In the genomic region with DNA sequence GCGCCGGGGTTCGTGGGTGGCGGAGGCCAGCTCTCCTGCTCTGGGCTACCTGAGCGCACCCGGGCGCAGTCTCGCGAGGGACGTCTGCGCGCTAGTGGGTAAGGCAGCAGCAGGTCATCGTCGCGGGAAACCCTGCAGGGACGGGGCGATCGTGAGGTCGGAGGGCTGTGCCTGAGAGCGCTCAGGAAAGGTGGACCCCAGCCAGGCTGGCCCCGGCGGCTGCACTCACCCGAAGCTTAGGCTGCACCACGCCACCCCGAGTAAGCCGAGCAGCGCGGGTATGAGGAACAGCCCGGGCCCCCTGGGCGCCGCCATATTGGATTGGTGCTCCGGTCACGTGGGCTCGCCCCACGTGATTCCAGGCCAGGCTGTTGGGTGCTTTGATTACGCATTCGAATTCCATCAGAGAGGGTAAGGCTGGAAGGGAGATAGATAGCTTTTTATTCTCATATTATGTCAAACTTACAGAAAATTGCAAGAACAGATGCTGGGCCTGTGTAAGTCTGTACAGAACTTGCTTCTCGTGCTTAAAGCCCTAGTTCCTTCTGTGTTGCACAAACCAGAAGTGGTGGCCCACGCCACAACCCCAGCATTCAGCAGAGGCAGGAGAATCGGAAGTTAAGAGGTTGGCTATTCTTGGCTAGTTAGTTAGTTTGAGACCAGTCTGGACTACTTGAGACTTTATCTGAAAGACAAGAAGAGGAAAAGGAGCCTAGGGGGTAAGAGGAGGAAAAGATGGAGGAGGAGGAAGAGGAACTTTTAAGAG, we compare ENCODE assay signal across 8 mouse cellular contexts. TPM values are rescaled to one million over a fixed set of nuclear protein-coding genes. Genes with fewer than 3 reads are reported as not detected.
DNase-seq lines count a peak whose midpoint lies in the region; ATAC-seq and TF ChIP-seq lines count a peak whose summit lies in the region.

Gene Nagpa, minus strand, starts transcription at position 345 of the 766 bp plus-strand sequence.

- H3K27me3 ChIP-seq in hindbrain, embryonic 16.5 days (replicated peaks; ENCODE audit: control insufficient read depth, insufficient read depth, low read length): no peaks in the 10 kb centered on the region

- H3K9ac ChIP-seq in hindbrain, embryonic 16.5 days (ENCODE audit: low read depth, low read length): peak within 1 kb of the TSS; percentile 76

- peak within 1 kb of the TSS; percentile 94 for H3K4me3 ChIP-seq in gastrocnemius, adult 2 months
- peak within 1 kb of the TSS; percentile 87 for H3K4me3 ChIP-seq in hindbrain, embryonic 16.5 days (ENCODE audit: low read length)

- intact Hi-C loops in gastrocnemius, adult 2 months (cut with DNase I): loop anchor here (2.0 kb wide), 1 partner anchor 39 kb away; no protein-coding TSS in a partner anchor

- H3K4me2 ChIP-seq in hindbrain, embryonic 16.5 days (ENCODE audit: low read length): peak within 1 kb of the TSS; percentile 97

- WGBS in hindbrain, embryonic 16.5 days: 5% methylated on average over 34 of the region's 40 CpGs

- H3K36me3 ChIP-seq in hindbrain, embryonic 16.5 days (ENCODE audit: control insufficient read depth, insufficient read depth, low read length): peaks cover 5% of the 10 kb centered on the region; the same call in 1 of the 2 replicates

- no peaks in the 10 kb centered on the region for H3K9me3 ChIP-seq in hindbrain, embryonic 16.5 days (ENCODE audit: control insufficient read depth, low read length)

- TF ChIP-seq CTCF in gastrocnemius, adult 2 months (IDR thresholded peaks at IDR 0.05): no peak

- DNase-seq in gastrocnemius, adult 2 months: peak; percentile 89
- peak; percentile 77 for DNase-seq in left cerebral cortex, adult 11 months (ENCODE audit: low spot score)
- peak; percentile 91 for DNase-seq in lung, postnatal 36 days
- peak; percentile 93 for DNase-seq in retina, postnatal 1 day
- peak; percentile 67 to 78 for DNase-seq in urinary bladder, adult 18-20 months (ENCODE audit: low spot score in 2 of 2)

- peaks cover 2% of the 10 kb centered on the region for H3K4me1 ChIP-seq in hindbrain, embryonic 16.5 days (ENCODE audit: control insufficient read depth, insufficient read depth, low read depth, low read length)

- peak; percentile 85 for ATAC-seq in activated CD4-positive, CD25-positive, alpha-beta regulatory T cell, adult 4 months
- peak; percentile 79 for ATAC-seq in common myeloid progenitor, adult 5-6 weeks (replicated peaks; ENCODE audit: low read depth, poor library complexity, severe bottlenecking)
- ATAC-seq in hindbrain, embryonic 16.5 days: peak; percentile 94

- H3K27ac ChIP-seq in gastrocnemius, adult 2 months: peak within 1 kb of the TSS; percentile 83
- H3K27ac ChIP-seq in hindbrain, embryonic 16.5 days (ENCODE audit: low read depth, low read length): no peak within 1 kb of the TSS

RNA-seq across cellular contexts. Expression of gene Nagpa, which starts in this region (rescaled TPM):
- polyA plus RNA-seq in activated CD4-positive, CD25-positive, alpha-beta regulatory T cell, adult 4 months (2017; shearing (Covaris generic)): 10 to 100 TPM; 10.5 to 17.3 TPM
- total RNA-seq in common myeloid progenitor, adult 5-6 weeks (2017): 36.0 and 38.9 TPM in 2 replicates
- total RNA-seq in gastrocnemius, adult 2 months (2021): 1 to 10 TPM; 5.6 to 6.7 TPM
- 11.9 and 14.9 TPM in 2 replicates for polyA plus RNA-seq in hindbrain, embryonic 16.5 days (2015; fragmentation: Nextera tagmentation; extraction: Ambion mirVana)
